Mouse (Mus musculus) adrenal gland, postnatal 36 days (tissue): Measurements from ENCODE around the gene Pelo. TPM values are rescaled to one million over a fixed set of nuclear protein-coding genes. Genes with fewer than 3 reads are reported as not detected.

Experiments used
- DNase-seq, 2 experiments: peaks; one replicate each; pipeline ENCODE4 v3.0.0; 2021; ENCODE audit warnings: mixed read lengths in 1 of 2
- long read RNA-seq, 2 experiments: library from polyadenylated mRNA; stranded (forward); transcript quantifications; one replicate each; pipeline ENCODE4 v2.0.0; 2021; ENCODE audit warnings: borderline sequencing depth in 2 of 2
- total RNA-seq, 2 experiments: library from RNA; stranded (reverse); gene quantifications; 2 replicates each; pipeline ENCODE4 v1.2.3; 2021

The Pelo gene
- total RNA-seq = 10 to 100 TPM; 28.3 to 31.6 TPM
- long read RNA-seq, experiment 1, transcript Pelo-201 (2 exons, 1,600 nt) = major isoform, 20 of 20 reads
- long read RNA-seq, experiment 1, partial matches to known transcripts = 0 of 20 reads
- long read RNA-seq, experiment 1, other reads (novel, unspliced or antisense) = 0 of 20 reads
- long read RNA-seq, experiment 2, transcript Pelo-201 (2 exons, 1,600 nt) = major isoform, 9 of 11 reads
- long read RNA-seq, experiment 2, partial matches to known transcripts = 0 of 11 reads
- long read RNA-seq, experiment 2, other reads (novel, unspliced or antisense) = 2 of 11 reads

DNA sequence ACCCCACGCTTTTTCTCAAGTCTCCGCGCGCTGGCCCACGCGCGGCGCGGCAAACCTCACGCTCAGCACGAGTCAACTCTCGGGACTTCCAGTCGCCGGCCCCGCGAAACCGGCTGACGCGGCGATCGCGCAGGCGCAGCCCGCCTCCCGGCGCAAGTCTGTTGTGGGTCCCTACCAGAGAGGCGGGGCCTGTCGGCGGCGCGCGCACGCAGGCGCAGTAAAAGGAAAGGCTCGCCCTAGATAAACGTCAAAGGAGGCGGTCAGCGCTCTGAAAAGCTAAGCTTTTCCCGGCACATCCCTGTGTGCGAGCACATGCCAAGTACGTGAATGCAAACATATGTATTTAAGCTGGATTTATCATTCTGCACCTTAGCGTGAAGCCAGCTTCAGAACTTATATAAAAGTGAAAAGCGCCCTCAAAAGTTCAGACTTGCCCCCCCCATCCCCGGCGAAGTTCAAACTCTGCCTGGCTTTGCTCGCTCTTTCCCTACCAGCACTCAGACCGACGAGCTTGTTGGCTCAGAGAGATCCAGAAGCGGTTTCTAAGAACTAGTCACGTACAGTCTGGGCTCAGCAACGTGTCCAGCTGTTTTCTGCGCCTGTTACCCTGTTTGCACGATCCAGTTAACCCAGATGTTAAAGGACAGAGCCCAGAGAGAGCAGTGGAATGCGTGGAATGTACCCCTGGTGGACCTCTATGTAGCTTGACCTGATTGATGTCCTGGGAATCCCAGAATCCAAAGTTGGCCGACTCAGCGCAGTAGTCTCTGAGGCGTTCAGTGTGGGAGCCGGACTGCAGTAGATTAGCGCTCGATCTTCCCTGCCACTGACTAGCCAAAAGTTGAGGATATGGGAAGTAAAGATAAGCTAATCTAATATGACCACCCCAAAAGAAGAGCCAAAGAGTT lies at the start of gene Pelo:
TSS of gene Pelo (minus strand) at position 118 of the 908 bp plus-strand sequence.
- peak; percentile 98 to 99 for DNase-seq

DNA sequence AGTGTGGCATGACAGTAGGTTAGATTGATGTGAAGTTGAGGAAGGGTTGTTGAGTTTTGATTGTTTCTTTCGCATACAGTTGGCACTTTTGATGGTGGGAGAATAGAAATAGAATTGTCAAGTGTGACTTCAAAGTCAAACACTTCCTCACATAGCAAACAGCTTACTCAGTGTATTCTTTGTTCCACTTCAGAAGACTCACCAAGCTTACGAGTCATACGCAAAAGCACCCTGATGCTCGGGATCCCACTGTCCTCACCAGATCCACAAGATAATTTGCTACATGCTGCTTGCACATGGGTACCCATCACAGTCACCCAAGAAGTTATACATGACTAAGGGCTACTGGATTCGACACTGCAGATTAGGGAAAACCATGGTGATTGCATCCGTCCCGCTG lies 48.5 kb upstream of the Pelo start:
- no peak for DNase-seq

DNA sequence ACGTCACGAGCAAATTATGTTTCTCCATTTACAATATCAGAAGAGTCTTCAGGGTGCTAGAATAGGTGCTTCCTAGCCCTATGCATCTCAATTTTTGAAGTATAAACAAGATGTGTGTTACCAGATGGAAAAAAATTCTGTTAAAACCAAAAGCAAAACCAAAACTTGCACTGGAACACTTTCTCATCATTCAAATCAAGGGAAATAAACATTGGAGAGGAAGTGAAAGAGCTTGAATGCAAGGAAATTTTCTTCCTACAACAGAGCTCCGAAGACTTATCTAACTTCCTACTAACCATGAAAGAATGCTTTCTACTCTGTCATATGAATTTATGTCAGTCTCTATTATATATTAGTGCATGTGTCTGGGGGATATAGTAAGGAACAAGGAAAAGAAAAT lies 46.8 kb upstream of the Pelo start:
- no peak for DNase-seq

DNA sequence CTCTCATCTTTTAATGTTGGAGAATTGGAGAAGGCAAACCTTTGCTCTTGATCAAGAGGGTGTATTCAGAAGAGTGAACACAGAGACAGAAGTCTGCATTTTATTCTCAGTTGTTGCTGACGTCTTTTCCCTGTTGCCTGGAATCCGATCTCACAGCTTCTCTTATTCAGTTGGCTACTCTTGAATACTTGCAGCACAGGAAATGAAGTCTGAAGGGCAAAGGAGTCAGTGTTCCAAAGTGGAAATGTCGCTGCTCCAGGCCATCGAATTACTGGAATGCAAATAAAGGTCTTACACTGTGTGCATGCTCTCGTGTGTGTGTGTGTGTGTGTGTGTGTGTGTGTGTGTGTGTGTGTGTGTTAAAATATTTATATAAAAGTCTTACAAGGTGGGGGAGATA lies 42.4 kb upstream of the Pelo start:
- peak in 1 of 2 experiments; percentile 3 for DNase-seq

DNA sequence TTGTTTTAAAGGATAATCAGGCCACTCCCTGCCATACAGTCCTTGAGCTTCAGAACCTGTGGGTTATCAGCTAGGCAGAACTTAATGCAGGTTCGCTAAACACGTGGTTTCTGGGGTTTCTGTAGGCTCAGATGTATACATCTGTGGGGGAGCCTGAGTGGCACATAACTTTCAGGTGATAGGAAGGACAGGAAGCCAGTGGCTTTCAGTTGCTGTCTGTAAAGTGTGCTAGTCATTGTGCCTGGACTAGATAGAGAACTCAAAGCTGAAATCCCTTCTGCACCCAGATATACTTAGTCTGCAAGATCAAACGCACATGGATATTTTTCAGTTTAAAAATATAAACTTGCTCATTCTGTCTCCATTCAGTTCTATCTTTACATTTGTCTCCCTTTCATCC lies 41.4 kb upstream of the Pelo start:
- DNase-seq = no peak

DNA sequence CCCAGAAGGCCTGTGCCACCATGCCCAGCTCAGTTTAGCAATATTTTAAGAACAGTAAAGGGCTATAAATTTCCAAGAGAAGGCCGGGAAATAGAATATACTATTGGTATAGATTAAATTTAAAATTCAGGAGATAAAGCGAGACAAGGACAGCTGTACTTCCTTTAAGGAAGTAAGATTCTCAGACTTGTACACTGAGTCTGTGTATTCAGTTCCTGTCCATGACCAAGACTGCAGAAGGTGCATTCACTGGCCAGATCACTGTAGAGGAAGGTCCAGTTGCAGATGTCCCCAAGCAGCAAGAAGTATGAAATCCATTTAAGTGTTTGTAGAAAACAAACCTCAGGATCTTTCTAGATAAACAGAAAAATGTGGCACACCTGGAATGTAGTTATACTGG lies 40.0 kb upstream of the Pelo start:
- no peak for DNase-seq

DNA sequence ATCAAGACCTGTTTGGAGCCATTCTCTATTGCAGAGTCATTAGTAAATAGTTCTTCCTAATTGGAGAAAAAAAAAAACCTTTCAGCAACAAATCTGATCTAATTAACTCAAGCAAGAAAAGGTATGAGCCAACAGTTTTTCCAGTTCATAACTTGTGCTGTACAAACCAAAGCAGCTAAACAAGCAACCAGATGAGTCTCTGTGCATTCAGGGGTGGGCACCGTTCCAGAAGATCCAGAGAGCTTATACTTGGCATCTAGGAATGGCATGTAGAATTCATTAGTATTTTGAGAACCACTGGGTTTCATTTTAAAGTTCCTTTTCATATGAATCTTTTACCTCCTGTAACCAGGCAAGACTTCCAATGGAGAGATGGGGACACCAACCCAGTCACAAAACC lies 37.8 kb upstream of the Pelo start:
- DNase-seq = no peak

DNA sequence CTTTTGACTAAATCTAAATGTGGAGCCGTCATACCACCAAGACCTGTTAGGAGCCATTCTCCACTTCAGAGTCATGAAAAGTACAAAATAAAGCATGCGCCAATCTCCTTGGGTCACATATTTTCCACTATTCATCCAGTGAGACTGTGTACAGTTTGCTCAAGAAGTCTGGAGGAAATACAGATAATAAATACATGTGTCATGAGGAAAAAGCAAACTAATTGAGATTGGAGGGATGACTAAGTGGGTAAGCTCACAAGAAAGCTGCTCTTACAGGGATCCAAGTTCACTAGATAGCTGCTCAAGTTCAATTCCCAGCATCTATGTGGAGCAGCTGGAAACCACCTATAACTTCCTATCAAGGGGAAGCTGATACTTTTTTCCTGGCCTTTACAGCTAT lies 36.5 kb upstream of the Pelo start:
- no peak for DNase-seq

DNA sequence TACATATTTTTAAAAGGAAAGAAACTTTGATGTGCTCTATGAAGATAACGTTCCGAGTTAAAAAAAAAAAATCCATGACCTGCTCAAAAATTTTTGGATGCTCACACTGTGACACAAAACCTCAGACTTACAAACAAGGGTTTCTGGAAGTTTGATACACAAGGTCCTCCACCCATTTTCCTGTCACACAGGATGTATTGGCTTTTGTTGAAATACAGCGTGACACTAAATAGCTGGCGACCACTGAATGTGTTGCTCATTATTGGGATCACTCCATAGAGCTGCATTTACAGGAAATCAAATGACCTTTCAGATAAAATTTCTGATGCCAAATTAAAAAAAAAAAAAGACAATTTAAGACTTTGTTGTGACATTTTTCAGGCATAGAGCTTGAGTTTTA lies 35.1 kb upstream of the Pelo start:
- no peak for DNase-seq

DNA sequence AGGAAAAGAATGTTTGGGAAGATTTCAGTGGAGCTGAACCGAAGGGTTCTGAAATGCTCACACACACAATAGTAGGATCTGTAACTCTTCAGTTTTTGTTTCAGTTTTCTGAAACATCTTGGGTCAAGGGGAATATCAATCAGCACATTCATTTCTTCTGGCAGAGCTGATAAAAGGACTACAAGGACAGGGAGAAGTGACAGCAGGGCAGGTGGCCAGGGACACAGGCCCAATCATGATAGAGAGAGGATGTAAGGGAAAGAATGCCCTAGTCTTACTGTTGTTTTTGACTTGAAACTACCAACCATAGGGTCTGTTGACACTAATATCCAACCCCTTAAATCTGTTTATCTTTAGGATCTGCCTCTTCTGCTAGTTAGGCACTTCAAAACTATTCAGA lies 34.5 kb upstream of the Pelo start:
- peak; percentile 75 to 82 for DNase-seq

DNA sequence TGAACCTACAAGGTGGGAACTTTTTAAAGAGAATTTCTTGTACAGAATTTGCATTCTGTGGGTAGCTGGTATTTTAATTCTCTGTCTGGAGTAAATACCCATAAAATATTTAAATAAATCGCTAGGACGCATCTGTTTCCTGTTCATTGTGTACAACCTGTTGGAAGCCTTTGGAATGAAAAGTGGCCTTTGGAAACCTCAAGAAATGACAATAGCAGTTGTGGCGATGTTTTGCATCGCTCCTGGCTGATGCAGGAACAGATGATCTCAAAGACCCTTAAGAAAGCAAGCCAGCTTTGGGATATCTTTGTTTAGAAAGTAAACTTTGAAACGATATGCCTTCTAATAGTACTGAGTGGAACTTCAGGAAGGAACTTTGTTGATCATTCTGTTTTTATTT lies 28.8 kb upstream of the Pelo start:
- no peak for DNase-seq

DNA sequence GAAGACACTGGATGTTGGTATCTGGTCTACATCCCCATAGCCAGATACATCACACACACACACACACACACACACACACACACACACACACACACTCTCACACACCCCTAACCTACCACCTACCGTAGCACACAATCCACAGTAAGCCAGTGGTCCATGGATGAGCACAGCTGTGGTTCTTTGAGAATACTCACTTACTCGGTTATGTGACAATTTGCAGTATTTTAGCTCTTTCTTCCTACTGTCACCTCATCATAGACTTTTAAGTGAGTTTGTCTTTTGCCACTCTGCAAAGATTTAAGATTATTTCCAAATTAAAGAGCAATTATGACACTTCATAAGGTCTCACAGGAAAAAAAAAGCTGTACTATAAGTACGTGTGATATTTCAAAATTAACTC lies 28.2 kb upstream of the Pelo start:
- no peak for DNase-seq

DNA sequence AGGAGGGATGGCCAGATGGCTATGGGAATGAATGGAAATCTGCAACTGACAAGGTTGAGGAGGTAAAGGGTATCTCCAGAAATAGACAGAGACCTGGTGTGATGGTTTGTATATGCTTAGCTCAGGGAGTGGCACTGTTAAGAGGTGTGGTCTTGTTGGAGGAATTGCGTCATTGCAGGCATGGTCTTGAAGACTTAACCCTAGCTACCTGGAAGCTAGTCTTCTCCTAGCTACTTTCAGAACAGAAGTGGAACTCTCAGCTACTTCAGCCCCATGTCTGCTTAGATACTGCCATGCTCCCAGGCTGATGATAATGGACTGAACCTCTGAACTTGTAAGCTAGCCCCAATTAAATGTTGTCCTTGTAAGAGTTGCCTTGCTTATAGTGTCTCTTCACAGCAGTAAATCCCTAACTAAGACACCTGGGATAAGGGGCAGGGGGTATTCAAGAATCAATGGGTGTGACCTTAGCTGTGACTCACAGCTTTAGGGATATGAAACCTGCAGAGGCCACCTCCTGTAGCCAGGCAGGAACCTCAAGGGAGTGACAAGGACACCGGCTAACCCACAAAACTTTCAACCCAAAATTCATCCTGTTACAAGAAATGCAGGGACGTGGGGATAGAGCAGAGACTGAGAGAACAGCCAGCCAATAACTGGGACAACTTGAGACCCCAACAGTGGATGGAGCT lies 27.1 kb upstream of the Pelo start:
- DNase-seq = no peak

DNA sequence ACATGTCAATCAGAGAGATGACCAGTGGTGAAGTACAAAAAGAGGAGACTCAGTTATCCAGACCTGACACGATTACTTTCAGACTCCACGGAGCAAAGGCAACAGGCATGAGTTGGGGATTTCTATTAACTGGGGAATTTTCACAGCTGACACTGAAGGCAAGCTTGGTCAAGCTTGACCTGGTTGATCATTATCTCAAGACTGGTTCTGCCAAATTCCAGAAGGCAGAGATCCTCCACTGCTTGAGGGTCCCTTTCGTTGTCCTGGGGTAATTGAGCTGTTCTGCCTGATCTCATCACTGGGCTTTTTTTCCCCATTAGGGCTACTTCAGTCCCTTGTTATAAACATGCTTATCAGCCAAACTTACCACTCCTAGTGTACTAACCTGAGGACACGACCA lies 19.6 kb upstream of the Pelo start:
- no peak for DNase-seq

DNA sequence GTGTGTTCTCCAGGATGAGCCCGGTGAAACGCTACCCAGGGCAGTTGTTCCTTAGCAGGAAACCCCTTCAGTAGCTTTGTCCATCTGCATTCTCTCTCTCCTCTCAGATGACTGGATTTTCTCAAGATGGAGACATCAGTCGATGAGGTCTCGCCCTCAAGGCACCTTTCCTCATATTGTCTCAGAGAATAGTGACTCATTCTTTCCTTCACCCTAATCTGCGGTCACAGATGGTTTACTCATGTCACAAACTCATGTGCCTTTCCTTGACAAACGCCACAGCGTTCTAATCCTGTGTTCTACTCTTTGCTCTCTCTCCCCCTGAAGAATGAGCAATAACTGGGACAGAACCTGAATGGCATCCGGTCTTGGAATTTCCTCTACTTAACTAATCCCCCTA lies 17.4 kb upstream of the Pelo start:
- DNase-seq = no peak

DNA sequence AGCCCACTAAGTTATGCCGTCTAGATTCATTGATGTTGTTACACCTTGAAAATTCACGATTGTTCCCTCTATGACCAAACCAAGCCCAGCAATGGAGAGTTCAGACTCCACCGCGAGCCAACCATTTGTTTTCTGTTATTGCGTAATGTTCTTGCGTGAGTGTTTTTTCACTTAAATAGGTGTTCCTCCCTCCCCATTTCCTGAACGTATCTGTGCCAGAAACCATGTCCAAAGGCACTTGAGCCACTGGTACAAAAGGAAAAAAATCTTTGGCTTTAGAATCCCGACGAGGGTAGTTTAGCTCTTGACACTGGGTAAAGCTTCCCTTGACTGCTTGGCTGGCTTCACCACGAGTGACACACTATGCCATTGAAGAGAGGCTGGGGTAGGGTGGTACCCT lies 16.2 kb upstream of the Pelo start:
- DNase-seq = no peak

DNA sequence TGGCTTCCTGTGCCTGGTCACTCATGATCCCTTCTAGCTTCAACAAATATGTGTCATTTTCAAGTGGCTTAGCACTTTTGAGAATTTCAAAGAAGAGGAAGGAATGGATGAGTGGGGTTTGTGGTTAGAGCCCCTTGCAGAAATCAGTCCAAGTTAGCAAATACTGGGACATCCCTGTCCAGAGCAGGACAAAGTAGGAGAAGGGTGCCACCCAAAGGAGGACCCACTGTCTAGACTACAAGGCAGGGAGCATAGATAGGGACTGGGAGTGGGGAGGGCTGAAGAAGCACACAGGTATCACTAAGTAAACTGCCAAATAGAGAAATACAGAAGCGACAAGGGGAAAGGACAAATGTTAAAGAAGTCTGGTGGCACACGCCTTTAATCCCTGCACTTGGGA lies 12.8 kb upstream of the Pelo start:
- no peak for DNase-seq

DNA sequence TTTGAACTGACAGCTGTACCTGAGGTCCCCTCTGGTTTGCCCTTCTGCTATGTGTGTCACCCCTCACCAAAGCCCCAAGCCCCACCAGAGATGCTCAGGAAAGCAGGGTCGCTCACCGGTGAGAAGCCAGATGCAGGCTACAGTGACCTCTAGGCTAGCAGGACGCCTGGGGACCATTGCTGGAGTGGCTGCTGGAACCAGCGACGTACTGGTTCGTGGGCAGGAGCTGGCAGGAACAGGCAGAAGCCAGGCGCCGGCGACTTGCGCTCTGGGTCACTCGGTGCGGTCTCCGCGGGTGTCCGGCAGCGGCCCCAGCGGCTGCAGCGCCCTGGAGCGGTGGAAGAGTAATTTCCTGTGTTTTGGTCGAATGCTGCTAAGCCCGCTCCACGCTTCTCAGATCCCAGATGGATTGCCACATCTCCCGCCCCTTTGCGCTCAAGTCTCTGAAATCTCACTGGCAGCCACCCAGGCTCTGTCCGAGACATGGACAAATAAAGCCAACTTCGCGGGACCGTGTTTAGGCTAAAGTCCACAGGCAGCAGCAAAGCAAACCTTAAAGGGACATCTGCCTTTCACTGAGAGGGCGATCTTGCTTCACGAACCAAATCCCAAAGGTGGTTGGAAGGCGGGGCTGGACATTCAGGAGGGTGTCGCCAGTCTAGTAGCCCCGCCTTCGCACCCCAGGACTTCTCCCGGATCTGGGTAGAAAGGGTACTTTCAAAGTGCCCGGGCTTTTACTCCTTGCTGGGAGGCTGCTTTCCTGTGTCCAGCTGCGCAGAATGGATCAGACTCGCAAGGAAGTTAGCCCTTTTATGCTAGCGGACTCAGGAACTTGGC lies 11.6 kb upstream of the Pelo start, which contains the start of the genes Gm49395 and Itga1:
TSS of gene Gm49395 (minus strand) at position 567 of the 837 bp plus-strand sequence.
TSS of gene Itga1 (minus strand) at position 610 of the 837 bp plus-strand sequence.
- peak; percentile 81 to 87 for DNase-seq

DNA sequence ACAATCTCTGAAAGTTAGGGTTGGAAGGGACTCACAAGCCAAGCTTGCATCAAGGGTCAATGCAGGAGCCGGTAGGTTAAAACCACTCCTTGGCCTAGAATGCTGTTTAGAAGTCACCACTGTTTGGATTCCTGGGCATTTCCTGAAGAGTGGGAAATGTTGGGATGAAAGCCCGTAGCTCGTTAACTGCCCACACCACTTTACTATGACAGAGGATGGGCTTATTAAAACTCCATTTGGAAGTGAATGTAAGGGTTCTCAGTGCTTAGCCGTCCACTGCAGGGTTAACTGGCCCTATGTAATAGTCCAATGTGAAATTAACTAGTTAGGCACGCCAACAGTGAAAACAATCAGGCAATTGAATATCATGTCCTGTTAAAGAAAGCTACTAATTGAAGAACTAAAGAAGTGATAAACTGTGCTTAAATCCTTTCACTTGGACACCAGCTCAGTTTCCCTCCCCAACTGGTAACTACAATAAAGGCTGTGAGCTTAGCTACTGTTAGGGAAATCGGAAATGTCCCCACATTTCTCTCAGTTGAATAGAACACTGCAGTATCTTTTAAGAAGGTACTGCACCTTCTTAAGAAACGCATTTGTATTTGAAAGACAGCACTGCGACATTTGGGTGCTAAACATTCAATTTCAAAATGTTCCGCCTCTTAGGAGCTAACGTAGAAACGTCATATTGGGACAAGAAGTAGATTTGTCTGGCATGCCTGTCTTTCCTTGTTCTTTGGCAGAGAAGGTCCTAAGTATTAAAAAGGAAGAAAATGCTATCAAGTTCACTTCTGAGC lies 10.6 kb upstream of the Pelo start:
- no peak for DNase-seq

DNA sequence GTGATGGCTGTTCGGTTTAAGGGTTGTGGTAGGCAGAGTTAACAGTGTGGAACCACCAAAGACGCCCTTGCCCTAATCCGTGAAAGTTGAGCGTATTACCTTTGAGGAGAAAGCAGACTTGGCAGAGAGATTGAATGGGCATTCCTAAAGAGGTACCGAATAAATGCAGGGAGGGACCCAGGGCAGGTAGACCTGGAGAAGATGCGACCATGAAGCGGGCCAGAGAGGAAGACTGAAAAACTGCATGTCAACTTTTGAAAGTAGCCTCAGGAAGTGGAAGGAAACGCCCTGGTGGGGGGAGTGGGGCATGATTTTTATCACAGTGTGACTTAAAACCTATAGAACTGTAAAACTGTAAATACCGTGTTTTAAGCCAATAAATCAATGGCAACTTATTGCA lies 9.4 kb upstream of the Pelo start:
- no peak for DNase-seq

DNA sequence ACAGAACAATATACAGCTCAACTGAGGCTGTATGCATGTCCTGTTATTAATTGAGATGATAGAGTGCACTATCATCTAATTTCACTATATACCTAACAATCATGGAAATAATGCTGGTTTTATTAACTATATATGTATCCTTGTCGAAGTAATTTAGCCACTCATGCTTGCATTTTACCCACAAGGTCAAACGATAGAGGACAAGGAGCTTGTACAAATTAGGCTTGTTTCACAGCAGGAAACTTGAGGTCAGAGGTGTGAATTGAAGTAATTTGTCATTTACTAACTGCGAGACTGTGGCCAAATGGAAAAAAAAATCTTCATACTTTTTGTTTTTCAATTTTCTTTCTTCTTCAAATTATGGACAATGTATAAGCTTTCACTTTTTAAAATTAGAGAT lies 8.2 kb upstream of the Pelo start:
- DNase-seq = no peak
